Mouse (Mus musculus) heart, adult 11 months (tissue): ENCODE measurements around the gene Npy2r.

Experiments
- DNase-seq: peaks from one replicate; pipeline ENCODE4 v3.0.0; 2022

Gene Npy2r

DNA sequence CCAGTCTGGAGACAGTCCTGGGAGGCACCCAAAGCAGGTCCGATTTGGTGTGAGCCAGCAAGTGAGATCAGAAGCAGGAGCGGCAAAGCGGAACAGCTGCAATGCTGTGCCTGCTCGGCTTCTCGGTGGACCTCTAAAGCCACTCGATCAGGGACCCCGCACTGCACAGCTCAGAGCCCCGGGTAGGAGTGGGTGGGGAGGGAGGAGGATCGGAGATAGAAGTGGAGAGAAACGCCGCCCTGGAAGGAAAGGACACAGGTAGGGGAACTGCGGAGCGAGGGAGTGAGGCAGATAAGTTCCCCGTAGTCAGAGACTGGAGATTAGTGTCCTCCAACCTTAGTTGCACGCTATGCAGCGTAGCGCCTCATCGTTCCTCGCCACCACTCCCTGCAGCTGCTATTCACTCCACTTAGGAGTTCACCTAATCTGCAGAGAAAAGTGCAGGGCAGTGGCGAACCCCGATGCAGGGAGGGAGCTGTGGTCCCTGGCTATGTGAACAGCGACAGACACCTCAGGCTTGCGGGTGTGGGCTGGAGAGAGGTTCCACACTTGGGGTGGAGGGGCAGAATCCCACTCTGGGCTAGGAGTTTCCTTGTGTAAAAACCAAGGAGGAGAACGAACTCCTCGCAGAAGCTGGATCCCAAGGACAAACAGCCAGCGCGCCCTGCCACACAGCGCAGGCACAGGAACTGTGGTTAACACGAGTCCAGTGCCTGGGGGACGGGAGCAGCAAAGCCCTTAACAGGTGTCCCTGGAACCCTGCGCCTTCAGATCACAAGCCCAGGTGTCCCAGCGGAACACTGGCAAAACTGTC, at the start of gene Npy2r:
TSS of gene Npy2r (minus strand) at position 177 of the 814 bp plus-strand sequence.
- DNase-seq: peak; percentile 88

DNA sequence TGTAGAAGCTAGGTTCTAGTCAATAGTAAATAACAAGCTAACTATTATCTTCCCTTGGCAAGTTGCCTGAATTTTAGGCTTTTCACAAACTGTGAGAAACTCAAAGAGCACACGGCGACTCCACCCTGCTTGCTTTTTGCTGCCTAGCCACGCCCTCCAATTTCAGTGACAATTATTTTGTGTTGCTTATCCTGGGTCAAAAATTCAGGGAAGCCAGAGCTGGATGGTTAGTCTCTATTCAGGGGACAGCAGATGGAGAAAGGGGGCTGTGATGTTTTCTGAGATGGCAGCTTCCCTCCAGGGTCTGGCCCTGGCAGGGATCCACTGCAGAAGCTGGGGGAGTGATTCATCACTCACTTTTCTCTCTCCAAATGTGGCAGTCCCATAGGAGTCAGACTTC, 9.9 kb upstream of the Npy2r start:
- no peak for DNase-seq

DNA sequence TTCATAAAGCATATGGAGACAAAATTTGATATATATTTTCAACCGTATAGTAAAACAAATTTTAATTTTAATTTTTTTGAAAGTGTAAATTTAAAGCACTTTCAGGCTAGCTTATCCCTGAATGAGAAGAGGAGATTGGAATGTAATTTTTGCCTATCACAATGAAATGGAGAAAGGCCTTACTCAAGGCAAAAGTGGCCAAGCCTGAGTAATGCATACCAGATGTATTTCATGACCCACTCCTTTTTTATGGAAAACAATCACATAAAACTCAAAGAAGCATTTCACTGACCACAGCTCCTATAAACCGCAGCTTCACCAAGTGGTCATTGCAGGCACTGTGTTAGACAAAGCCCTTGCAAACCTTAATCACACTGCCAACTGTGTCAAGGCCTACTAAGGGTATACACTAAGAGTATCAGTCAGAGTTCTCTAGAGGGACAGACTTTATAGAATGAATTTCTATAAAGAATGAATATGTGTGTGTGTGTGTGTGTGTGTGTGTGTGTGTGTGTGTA, 8.5 kb upstream of the Npy2r start:
- no peak for DNase-seq

DNA sequence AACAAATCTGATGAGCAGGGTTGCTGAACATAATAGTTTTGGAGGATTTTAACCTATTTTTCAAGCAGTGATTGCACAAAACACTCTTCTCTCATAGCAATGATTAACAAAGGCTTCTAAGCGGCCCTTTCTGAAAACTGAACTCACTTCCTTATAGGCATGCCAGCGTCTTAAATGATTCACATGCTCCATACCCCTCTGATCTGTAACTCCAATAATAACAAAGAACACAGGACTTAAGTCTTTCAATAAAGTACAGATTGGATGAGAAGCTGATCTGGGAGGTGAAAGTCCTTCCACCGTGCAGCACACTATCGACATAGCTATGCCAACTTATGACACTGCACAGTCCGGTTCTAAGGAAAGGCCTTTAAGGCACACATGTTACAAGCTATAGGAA, 2.0 kb upstream of the Npy2r start:
- DNase-seq: no peak

DNA sequence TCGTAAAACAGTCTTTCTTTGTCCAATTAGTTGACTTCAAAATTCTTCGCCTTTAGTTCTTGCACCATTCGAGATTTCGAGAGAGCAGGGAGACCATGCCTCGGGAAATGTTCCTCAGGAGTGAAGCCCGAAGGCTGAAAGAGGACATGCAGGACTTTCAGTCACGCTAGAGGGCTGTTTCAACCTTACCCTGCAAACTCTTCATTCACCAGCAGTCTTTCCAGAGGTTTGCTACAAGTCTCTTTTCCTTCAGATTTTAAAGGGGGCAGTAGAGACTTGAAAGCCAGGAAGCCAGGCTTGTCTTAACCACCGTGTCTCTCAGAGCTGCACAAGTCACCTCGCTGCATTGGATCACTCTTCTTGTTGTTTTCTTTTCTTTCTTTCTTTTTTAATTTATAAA, 869 bp upstream of the Npy2r start:
- DNase-seq: no peak

DNA sequence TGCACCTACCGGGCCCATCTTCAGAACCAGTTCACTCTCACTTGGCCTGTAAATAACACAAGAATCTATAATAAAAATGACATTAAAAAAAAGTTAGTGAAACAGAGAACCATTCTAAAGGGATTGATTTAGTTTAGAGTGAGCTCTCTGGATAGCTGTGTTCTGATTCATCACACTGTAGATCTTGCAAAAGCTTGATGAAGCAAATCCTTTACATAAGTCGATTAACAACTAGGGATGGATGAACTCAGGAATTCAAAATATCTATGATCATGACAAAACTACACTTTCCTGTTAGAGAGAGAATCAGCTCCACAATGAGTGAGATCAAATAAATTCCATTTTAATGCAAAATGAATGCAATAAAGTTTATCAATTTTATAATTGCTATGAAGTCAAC, 6.4 kb downstream of the Npy2r start:
- DNase-seq: no peak

DNA sequence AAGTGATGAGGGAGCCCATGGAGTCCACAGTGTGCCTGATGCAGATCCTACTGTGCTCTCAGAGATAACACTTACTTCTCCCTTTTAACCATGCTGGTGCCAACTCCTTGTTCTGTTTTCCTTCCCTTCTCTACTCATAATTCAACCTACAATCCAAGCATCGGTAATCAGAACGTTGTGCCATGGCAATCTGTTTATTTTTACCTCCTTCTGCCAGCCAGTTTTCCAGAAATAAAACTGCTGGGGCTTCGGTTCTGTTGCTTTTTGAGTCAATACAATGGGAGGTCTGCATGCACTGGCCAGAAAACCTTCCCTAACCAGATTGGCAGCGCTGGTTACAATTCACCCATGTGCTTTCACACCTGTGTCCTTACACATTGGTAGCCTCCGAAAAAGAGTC, 7.9 kb downstream of the Npy2r start:
- DNase-seq: no peak

DNA sequence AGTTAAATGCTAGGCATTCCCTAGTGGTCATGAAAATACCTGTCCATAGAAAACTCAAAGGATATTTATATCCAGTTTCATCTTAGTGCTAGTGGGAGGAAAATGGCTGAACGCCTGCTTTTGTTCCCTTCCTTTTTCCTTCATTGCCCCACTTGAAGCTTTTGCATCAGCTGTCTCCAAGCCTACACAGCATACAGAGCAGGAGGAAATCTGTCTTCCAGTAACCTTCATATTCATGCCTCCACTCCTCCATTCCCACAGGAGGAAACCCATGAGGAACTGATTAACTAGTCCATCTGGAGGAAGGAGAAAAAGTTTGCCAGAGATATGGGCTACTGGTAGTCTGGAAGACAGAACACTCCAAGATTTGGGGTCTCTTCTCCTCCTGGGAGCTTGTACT, 23.1 kb downstream of the Npy2r start:
- no peak for DNase-seq

DNA sequence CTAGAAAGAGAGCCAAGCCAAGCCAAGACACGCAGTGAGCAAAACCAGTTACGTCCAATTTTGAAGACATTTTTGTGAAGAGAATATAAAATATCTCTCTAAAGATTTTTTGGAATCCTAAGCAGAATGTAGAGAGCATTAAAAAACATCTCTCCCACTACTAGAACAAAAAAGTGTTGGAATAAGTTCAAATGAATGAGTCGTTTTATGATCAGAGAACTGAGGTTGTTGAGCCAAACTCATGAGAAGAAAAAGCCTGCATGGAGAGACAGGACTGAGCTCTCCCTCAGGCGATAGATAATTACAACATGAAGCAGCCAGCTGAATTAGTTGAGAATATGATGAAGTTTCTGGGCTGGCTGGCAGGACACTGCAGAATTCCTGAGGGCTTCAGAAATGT, 49.9 kb downstream of the Npy2r start:
- no peak for DNase-seq
